Mouse (Mus musculus): Measurements from ENCODE around the gene A630023A22Rik.

DNA sequence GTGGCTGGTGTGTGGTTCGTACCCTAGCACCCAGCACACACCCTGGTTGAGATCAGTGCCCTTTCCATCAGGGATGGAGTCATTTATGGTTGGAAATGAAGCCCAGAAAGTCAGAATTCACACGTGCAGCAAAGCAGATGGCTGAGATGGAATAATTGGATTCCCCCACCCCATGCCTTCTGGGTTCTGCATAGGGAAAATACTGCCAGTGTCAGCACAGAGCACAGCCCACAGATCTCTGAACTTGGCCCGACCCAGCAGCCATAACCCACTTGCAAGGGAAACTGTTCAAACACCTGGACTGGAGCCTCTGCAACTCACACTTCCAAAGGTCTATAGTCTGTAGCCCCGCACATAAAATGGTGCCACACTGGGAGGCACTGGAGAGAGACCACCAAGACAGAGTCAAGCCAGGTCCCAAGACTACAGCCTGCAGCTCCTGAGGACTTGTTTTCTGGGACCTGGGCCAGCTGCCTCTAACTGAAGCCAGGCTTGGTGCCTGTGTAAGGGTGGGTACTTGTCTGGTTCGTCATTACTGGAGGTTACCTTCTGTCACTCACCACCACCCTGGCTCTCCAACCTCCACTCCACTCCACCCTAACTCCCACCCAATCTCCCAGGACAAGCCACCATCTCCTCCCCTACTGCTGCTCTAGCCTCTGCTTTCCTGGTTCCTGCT is 52.3 kb downstream of the A630023A22Rik start:
- TF ChIP-seq CTCF (IDR thresholded peaks at IDR 0.05; ENCODE audit: extremely low read depth, insufficient read length, insufficient replicate concordance, low read depth, low read length) = no peak
- TF ChIP-seq POLR2A (IDR thresholded peaks at IDR 0.05; ENCODE audit: low read depth, low read length) = no peak

Data from small intestine, adult 2 months (tissue).